In genomic region chr5:69620899-69621298, GRCm38 (mm10) we compare ENCODE assay signal across 19 mouse cellular contexts.
"Had no signal": no experiment of that assay in that cellular context is flagged by ENCODE, and none has a peak within 500 bp of the region (broad histone marks: within the 10 kb centered on the region; RNA-seq: fewer than 3 reads in every experiment).

No protein-coding gene starts in this region.

- H3K27ac ChIP-seq: liver, embryonic 13.5 days; midbrain, embryonic 10.5 days; midbrain, embryonic 13.5 days; neural tube, embryonic 13.5 days had no signal

- DNase-seq: kidney, adult 11 months; kidney, adult 9 months; kidney, postnatal 14 days; kidney, postnatal 4 days; liver, embryonic 13.5 days; lung, adult 2 months; lung, postnatal 36 days; retina, postnatal 1 day; right cerebral cortex, postnatal 25 days; thymus, adult 18-20 months; thymus, postnatal 36 days had no signal

- H3K4me3 ChIP-seq: liver, embryonic 13.5 days; megakaryocyte, embryonic 14.5 days; midbrain, embryonic 10.5 days; midbrain, embryonic 13.5 days; myocyte; neural tube, embryonic 13.5 days had no signal

- H3K4me1 ChIP-seq: liver, embryonic 13.5 days; megakaryocyte, embryonic 14.5 days; midbrain, embryonic 10.5 days; midbrain, embryonic 13.5 days; neural tube, embryonic 13.5 days had no signal

- H3K36me3 ChIP-seq: liver, embryonic 13.5 days; midbrain, embryonic 10.5 days; midbrain, embryonic 13.5 days; neural tube, embryonic 13.5 days had no signal

- H3K4me2 ChIP-seq: liver, embryonic 13.5 days; midbrain, embryonic 13.5 days; neural tube, embryonic 13.5 days had no signal

- H3K9me3 ChIP-seq: liver, embryonic 13.5 days; megakaryocyte, embryonic 14.5 days; midbrain, embryonic 10.5 days; midbrain, embryonic 13.5 days; neural tube, embryonic 13.5 days had no signal

- H3K9ac ChIP-seq: liver, embryonic 13.5 days; midbrain, embryonic 13.5 days; neural tube, embryonic 13.5 days had no signal

- H3K27me3 ChIP-seq: liver, embryonic 13.5 days; megakaryocyte, embryonic 14.5 days; midbrain, embryonic 13.5 days; neural tube, embryonic 13.5 days had no signal

- ATAC-seq: inflammation-experienced regulatory T-cells, adult 6 months; lung, postnatal 0 days; midbrain, embryonic 13.5 days; midbrain, embryonic 16.5 days had no signal
